Mouse (Mus musculus): ENCODE measurements at regions not wholly inside any gene's neighbourhood (a gene's known extent, or its start where the extent isn't known, plus 50 kb on each side); places are given as distances from the start of the nearest gene placed in this dataset.
A peak's percentile ranks its signal among the peaks of the same experiment; 100 is the strongest.
"Not testable (repeated sequence)": the region's sequence is repeated elsewhere in the genome, so short reads cannot be mapped to it uniquely, and the experiment has no call there.

DNA sequence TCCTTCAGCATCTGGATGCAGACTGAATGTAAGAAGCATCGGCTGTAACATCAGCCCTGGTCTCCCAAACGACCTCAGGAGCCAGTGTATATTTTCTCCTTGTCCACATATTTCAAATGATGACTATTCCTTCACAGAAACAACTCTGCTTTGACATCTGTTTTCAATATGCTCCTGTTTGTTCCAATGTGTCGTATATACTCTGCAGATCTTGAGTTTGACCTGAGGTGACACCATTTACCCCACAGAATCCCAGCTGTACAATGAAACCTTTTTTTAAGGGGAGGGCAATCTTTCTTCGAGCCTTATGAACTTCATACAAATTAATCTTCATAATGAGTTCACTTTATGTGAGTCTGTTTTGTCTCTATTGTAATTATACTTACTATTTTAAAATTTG, 341.7 kb upstream of the Nrsn1 start:
- no peak for DNase-seq
- intact Hi-C loops (cut with DNase I): no loop called here

- intact Hi-C loops (cut with DNase I): no loop called here
Measured at GRCm38 (mm10) chr13:25609641-25610040, 339.3 kb upstream of the Nrsn1 start.

GRCm38 (mm10) chr13:25609241-25609640, 338.9 kb upstream of the Nrsn1 start:
- intact Hi-C loops (cut with DNase I): no loop called here

More at GRCm38 (mm10) chr13:25609641-25610040, 339.3 kb upstream of the Nrsn1 start:
- no peak for DNase-seq

GRCm38 (mm10) chr13:25601351-25601750, 331.0 kb upstream of the Nrsn1 start:
- DNase-seq; intact Hi-C loops (cut with DNase I): not testable (repeated sequence)

More at GRCm38 (mm10) chr13:25609241-25609640, 338.9 kb upstream of the Nrsn1 start:
- DNase-seq: no peak

- intact Hi-C loops (cut with DNase I): no loop called here
- no peak for DNase-seq
Measured at GRCm38 (mm10) chr13:25594629-25595028, 324.3 kb upstream of the Nrsn1 start.

- no peak for DNase-seq
- intact Hi-C loops (cut with DNase I): no loop called here
Measured at GRCm38 (mm10) chr13:25570641-25571040, 300.3 kb upstream of the Nrsn1 start.

DNA sequence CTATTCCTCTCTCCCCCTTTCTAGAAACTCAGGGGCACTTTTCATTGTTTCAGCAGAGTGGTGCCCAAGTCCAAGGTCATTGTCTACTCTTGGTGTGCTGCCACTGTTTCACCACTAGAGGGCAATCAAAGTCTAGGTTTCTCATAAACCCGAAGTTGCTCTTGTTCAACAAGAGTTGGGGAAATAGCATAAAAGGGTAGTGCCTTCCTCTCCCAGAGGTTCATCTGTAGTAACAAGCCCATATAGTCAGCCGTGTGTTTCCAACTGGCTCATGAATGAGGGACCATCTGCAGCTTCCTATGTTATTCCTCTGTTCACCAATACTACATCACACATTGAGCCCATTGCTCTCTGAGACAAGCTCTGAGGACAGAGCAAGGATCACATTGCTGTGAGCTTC, 292.4 kb upstream of the Nrsn1 start:
- DNase-seq: peak; percentile 20
- intact Hi-C loops (cut with DNase I): loop anchor here (10.0 kb wide), 1 partner anchor 362 kb away; no protein-coding TSS in a partner anchor

- DNase-seq: no peak
- intact Hi-C loops (cut with DNase I): loop anchor here (10.0 kb wide), 1 partner anchor 364 kb away; no protein-coding TSS in a partner anchor
Measured at GRCm38 (mm10) chr13:25560339-25560738, 290.0 kb upstream of the Nrsn1 start.

DNA sequence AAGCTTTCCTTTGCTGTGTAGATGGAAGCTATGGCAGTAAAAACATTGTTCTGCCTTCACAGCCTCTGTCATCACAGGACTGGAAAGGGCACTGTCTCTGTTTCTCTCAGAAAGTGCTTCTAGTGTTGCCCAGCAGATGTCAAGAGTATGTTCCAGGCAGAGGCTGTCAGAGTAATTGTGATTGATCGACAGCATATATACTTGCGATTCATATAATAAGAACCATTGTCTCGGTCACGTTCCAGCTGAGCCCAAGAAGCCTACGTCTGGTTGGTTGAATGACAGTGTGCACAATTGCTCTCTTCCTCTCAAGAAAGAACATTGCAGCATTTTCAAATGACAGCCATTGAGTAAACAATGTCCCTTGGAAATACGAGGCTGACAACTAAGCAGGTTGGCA, 284.7 kb upstream of the Nrsn1 start:
- no peak for DNase-seq
- intact Hi-C loops (cut with DNase I): no loop called here

GRCm38 (mm10) chr13:25548551-25548950, 278.2 kb upstream of the Nrsn1 start:
- intact Hi-C loops (cut with DNase I): no loop called here

DNA sequence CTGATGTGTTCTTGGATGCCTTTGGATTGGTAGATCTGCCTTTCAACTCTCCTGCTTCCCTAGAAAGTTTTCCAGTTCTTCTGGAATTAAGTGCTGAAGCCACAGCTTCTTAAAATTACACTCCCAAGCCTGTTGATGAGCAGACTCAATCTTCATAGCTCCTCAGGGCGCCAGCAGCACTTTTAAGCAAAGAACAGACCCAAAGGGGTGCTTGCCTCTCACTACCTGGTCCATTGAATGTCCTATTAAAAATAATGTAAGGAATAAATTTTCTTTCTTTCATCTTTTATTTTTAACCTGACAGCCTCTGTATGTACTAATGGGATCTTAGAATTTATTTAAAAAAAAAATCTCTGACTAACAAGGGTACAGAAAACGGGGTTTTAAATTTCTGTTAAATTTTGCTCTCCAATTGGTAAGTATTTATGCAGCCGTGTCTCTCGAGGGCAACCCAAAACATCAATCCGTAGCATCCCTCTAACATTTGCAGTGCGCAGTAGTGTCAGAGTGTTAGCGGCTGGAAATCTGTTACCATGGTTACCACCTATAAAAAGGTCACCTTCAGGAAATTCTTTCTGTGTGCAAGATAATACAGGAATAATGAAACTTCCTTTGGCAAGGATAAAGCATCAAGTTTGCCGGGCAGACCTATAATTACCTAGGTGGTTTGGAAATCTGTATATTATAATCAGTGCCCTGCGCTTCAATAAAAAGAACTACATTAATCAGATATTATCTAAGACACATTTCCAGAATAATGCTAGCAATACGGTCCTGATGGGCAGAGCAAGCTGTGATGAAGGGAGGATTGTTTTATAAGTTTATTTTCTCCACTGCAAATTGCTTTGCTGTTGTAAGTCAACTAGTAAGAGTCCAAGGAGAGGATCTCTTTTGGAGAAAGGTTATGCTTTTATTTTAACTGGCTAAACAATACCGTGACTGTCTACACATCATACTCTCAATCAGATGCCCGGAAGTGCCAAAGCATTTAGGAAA, 277.1 kb upstream of the Nrsn1 start:
- no peak for DNase-seq
- intact Hi-C loops (cut with DNase I): no loop called here

More at GRCm38 (mm10) chr13:25548551-25548950, 278.2 kb upstream of the Nrsn1 start:
- DNase-seq: no peak

DNA sequence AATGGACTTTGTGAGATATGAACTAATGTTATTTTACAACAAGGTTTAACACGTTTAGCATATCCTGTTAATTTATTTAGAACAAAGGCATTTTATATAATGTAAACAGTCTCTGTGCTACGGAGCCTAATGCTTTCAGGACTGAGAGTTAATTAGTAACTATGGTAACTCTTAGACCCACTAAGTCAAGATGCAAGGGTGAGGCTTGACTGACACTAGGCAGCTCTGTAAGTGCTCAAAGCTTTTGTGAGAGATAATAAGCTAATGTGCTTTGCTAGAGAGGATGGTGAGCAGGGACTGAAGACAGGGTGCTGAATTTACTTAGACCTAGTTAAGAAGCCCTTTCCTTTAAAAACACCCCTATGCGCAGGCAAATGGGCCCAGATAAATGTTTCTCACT, 253.8 kb upstream of the Nrsn1 start:
- intact Hi-C loops (cut with DNase I): no loop called here
- no peak for DNase-seq

GRCm38 (mm10) chr13:25507355-25507754, 237.1 kb upstream of the Nrsn1 start:
- DNase-seq: no peak
- intact Hi-C loops (cut with DNase I): no loop called here

DNA sequence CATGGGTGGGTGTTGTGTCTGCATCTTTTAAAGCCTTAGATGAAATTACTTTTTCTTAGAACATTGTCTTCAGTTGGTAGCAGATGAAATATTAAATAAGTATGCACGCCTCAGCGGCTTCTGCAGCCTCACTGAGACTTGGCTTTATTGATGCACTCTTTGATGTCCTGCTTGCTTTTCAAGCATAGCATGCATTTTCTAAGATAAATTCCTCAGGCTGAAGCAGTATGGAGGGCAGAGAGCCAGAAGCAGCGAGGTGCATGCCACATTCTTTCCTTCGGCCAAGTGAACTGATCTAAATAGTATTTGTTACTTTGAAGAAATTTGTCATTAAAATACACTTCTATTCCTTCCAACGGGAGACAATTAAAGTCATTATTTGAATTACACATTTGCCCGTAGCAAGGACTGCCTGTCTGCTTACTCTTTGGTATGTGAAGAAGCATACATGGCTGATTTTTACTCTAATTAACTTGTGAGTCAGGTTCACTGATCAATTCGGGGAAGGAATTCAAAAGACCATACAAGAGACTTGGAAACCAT, 224.3 kb upstream of the Nrsn1 start:
- intact Hi-C loops (cut with DNase I): no loop called here

DNA sequence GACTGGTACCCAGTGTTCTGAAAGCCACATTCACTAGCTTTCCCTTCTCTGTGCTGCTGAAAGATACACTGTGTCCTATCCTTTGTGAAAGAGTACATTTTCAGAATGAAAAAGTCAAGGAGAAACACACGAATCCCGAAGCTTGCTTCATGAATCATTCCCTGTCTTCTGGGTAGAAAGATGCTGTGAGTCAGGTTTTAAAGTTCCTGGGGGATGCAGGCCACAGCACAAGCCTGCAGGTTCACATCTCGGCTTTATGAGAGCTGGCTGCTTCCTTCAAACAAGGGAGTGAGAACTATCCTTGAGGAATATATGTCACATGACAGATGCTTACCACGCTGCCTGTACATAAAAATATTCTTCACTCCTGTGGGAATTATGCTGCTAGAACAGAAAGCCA, 219.7 kb upstream of the Nrsn1 start:
- DNase-seq: no peak
- intact Hi-C loops (cut with DNase I): no loop called here

More for the DNA sequence above, 224.3 kb upstream of the Nrsn1 start:
- DNase-seq: peak; percentile 6

DNA sequence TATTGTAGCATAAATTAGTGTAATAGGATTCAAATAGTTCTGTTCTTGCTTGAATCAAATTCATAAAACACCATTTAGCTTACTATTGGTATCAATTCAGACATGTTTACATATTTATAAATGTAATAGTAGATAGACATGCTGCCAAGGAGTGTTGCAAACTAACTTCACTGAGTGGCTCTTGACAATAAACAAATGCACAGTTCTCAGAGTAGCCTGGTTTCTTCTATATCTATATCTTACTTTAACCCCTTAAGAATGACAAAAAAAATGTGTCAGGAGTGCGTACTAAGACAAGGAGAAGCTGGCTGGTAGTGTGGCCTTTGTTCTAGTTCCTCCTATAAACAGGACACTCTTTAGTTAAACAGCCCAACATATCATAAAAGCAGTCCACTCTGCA, 213.0 kb upstream of the Nrsn1 start:
- no peak for DNase-seq
- intact Hi-C loops (cut with DNase I): no loop called here

GRCm38 (mm10) chr13:25451917-25452316, 181.6 kb upstream of the Nrsn1 start:
- intact Hi-C loops (cut with DNase I): no loop called here
- no peak for DNase-seq

DNA sequence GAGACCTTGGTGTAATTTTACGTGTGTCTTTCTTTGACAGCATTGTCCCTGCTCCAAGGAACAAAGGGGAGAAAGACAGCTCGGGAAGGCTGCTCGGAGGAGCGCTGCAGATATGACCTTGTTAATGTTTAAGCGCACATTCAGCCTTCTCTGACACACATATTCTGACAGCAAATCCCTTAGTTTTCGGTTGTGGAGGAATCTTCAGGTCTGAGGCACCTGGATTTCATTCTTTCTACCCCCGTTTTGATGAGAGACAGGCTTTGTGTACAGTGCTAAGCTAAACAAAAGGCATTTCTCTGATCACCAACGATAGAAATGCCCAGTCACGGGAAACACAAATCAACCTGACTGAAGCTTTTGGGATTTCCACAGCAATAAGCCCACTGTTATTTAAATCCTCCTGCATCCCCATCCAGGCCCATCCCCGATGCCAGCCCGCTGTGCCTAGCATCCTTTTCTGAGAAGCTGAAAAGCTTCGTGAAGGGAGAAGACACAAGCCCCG, 181.1 kb upstream of the Nrsn1 start:
- DNase-seq: no peak
- intact Hi-C loops (cut with DNase I): no loop called here

GRCm38 (mm10) chr13:25429701-25430418, 159.6 kb upstream of the Nrsn1 start:
- no peak for DNase-seq
- intact Hi-C loops (cut with DNase I): no loop called here

DNA sequence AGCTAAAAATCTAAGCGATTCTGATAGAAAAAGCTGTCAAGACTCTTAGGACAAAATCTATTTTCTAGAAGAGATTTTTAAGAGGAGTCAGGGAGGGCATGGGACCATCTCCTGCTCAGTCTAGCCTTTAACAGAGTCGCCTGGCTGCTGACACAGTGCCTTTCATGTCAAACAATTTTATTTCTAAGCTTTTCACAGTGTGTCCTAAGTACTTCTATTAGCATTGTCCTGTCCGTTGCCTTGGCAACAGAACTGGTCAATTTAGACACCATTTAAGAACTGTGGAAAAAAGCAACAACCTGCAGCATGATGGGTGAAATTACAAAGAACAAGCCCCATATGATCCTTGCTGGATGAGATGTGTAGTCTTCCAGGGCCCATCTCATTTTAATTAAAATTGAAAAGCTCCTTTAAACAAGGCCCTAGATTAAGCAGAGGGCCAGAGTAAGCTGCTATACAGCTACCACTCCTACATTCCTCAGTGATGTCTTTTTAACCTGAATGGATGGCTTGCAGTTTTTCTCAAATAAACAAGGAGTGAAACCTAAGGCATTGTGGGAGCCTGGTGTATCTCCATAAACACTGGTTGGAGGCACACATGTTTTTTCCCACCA, 133.0 kb upstream of the Nrsn1 start:
- no peak for DNase-seq
- intact Hi-C loops (cut with DNase I): no loop called here

- DNase-seq: no peak
- intact Hi-C loops (cut with DNase I): no loop called here
Measured at GRCm38 (mm10) chr13:25402691-25403090, 132.4 kb upstream of the Nrsn1 start.

Data from left cerebral cortex, postnatal 4 days (tissue).